20 mouse cellular contexts compared by ENCODE assay signal in the genomic region with DNA sequence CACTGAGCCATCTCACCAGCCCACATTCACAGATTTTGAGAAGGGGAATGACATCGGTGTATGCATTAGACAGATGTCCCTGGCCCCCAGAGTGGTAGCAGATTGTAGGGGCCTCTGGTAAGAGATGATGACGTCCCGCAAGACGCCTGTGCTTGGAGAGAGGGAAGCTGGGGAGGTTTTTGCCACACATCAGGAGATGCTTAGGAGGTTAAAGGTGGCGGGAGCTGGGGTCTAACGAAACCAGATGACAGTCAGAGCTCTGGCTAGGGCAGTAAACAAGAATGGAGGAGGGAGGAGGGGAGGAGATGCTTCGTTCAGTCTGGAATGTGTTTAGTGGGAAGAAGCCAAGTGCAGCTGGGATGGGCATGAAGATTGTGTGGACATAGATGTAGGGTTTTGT. TPM values are rescaled to one million over a fixed set of nuclear protein-coding genes. Genes with fewer than 3 reads are reported as not detected.
A peak's percentile ranks its signal among the peaks of the same experiment; 100 is the strongest.
DNase-seq lines count a peak whose midpoint lies in the region; ATAC-seq and TF ChIP-seq lines count a peak whose summit lies in the region.
"Had no signal": no experiment of that assay in that cellular context is flagged by ENCODE, and none has a peak within 500 bp of the region (broad histone marks: within the 10 kb centered on the region; RNA-seq: fewer than 3 reads in every experiment).

No protein-coding gene starts in this region.

- no peak for TF ChIP-seq CTCF in kidney, adult 2 months (conservative IDR thresholded peaks at IDR 0.05; ENCODE audit: insufficient read depth, insufficient read length, low read depth, low read length)

- 80% methylated on average over 7 of the region's 7 CpGs for WGBS in hindbrain, embryonic 10.5 days
- WGBS in hindbrain, embryonic 12.5 days = 78% methylated on average over 7 of the region's 7 CpGs
- 83% methylated on average over 7 of the region's 7 CpGs for WGBS in kidney, adult 2 months

- no peak overlapping the region for H3K27ac ChIP-seq in hindbrain, embryonic 10.5 days
- H3K27ac ChIP-seq in hindbrain, embryonic 12.5 days = no peak overlapping the region
- H3K27ac ChIP-seq in kidney, adult 2 months (ENCODE audit: insufficient read depth, low read depth, low read length) = no peak overlapping the region
- H3K27ac ChIP-seq: embryonic facial prominence, embryonic 13.5 days; forebrain, embryonic 13.5 days; heart, embryonic 13.5 days had no signal

- H3K9ac ChIP-seq in hindbrain, embryonic 12.5 days = no peak overlapping the region
- H3K9ac ChIP-seq: embryonic facial prominence, embryonic 13.5 days; forebrain, embryonic 13.5 days; forebrain, postnatal 0 days; heart, embryonic 13.5 days had no signal

- H3K4me1 ChIP-seq in hindbrain, embryonic 10.5 days (replicated peaks) = no peaks in the 10 kb centered on the region
- H3K4me1 ChIP-seq in hindbrain, embryonic 12.5 days = no peaks in the 10 kb centered on the region
- H3K4me1 ChIP-seq in kidney, adult 2 months (ENCODE audit: control insufficient read depth, insufficient read depth, low read length) = 0 out of 2 replicates have a peak, but pooled peaks cover 8% of the 10 kb centered on the region
- H3K4me1 ChIP-seq: embryonic facial prominence, embryonic 13.5 days had no signal

- no peak overlapping the region for H3K4me3 ChIP-seq in hindbrain, embryonic 10.5 days
- H3K4me3 ChIP-seq in hindbrain, embryonic 12.5 days = no peak overlapping the region
- H3K4me3 ChIP-seq in kidney, adult 2 months (ENCODE audit: insufficient read depth, low read depth, low read length) = no peak overlapping the region
- H3K4me3 ChIP-seq: embryonic facial prominence, embryonic 13.5 days; forebrain, embryonic 13.5 days; heart, embryonic 13.5 days had no signal

- ATAC-seq in hindbrain, embryonic 12.5 days (ENCODE audit: low FRiP score) = no peak
- ATAC-seq: forebrain, embryonic 13.5 days; forebrain, postnatal 0 days; hindbrain, embryonic 16.5 days; inflammation-experienced regulatory T-cells, adult 6 months had no signal

- no peaks in the 10 kb centered on the region for H3K27me3 ChIP-seq in hindbrain, embryonic 10.5 days (ENCODE audit: insufficient read depth, poor library complexity, severe bottlenecking)
- H3K27me3 ChIP-seq in hindbrain, embryonic 12.5 days = no peaks in the 10 kb centered on the region
- H3K27me3 ChIP-seq in kidney, adult 2 months (replicated peaks; ENCODE audit: control insufficient read depth, insufficient read depth, low read length) = no peaks in the 10 kb centered on the region
- H3K27me3 ChIP-seq: embryonic facial prominence, embryonic 13.5 days; forebrain, embryonic 13.5 days; heart, embryonic 13.5 days had no signal

- no peak for TF ChIP-seq POLR2A in kidney, adult 2 months (IDR thresholded peaks at IDR 0.05; ENCODE audit: low read depth, low read length)

- H3K36me3 ChIP-seq in hindbrain, embryonic 10.5 days = peaks cover 29% of the 10 kb centered on the region
- peaks cover 7% of the 10 kb centered on the region; the same call in 1 of the 2 replicates for H3K36me3 ChIP-seq in hindbrain, embryonic 12.5 days
- H3K36me3 ChIP-seq in kidney, adult 2 months (ENCODE audit: control insufficient read depth, insufficient read depth, low read length) = no peaks in the 10 kb centered on the region

- peak; percentile 23 for DNase-seq in hindbrain, embryonic 10.5 days (ENCODE audit: low spot score)
- peak; percentile 39 for DNase-seq in embryo, embryonic 11 days
- DNase-seq in forelimb bud, embryonic 11.5 days (ENCODE audit: low read depth, low spot score) = peak; percentile 59
- DNase-seq in urinary bladder, adult 18-20 months (ENCODE audit: low spot score in 2 of 2) = no peak
- DNase-seq in kidney, adult 2 months = no peak
- DNase-seq in heart, postnatal 36 days = no peak
- DNase-seq: adrenal gland, postnatal 10 days; cerebellum, adult 11 months; cerebellum, adult 8-10 months; cerebellum, postnatal 14 days; forebrain, postnatal 0 days; gastrocnemius, postnatal 36 days; heart, adult 11 months; heart, postnatal 4 days had no signal

- intact Hi-C loops in heart, postnatal 36 days (cut with DNase I) = no loop called here

- H3K4me2 ChIP-seq in hindbrain, embryonic 12.5 days (replicated peaks) = no peak overlapping the region
- H3K4me2 ChIP-seq: embryonic facial prominence, embryonic 13.5 days; forebrain, embryonic 13.5 days; heart, embryonic 13.5 days had no signal

- H3K9me3 ChIP-seq in hindbrain, embryonic 10.5 days = no peaks in the 10 kb centered on the region
- no peaks in the 10 kb centered on the region for H3K9me3 ChIP-seq in hindbrain, embryonic 12.5 days (replicated peaks)
- H3K9me3 ChIP-seq: embryonic facial prominence, embryonic 13.5 days; forebrain, embryonic 13.5 days; heart, embryonic 13.5 days had no signal

RNA-seq across cellular contexts. Expression of a gene that starts 16.1 kb away (rescaled TPM):
- polyA plus RNA-seq in hindbrain, embryonic 10.5 days (2016; fragmentation: Nextera tagmentation; extraction: Ambion mirVana) = 166 and 178 TPM in 2 replicates
- polyA plus RNA-seq in hindbrain, embryonic 12.5 days (2016; fragmentation: Nextera tagmentation; extraction: Ambion mirVana) = 131 and 134 TPM in 2 replicates
- polyA plus RNA-seq in kidney, adult 2 months (2012; rRNA removed) = 24.6 and 25.8 TPM in 2 replicates
- total RNA-seq in heart, postnatal 36 days (2021) = 10 to 100 TPM; 24.9 to 25.1 TPM

RNA-seq across cellular contexts. Expression of a gene that starts 16.5 kb away (rescaled TPM):
- polyA plus RNA-seq in hindbrain, embryonic 10.5 days (2016; fragmentation: Nextera tagmentation; extraction: Ambion mirVana) = 37.9 and 40.8 TPM in 2 replicates
- 51.6 and 52.1 TPM in 2 replicates for polyA plus RNA-seq in hindbrain, embryonic 12.5 days (2016; fragmentation: Nextera tagmentation; extraction: Ambion mirVana)
- 46.5 and 47.3 TPM in 2 replicates for polyA plus RNA-seq in kidney, adult 2 months (2012; rRNA removed)
- 10 to 100 TPM; 73.7 to 73.9 TPM for total RNA-seq in heart, postnatal 36 days (2021)

RNA-seq across cellular contexts. Expression of a gene that starts 40.8 kb away (rescaled TPM):
- 16.4 and 19.4 TPM in 2 replicates for polyA plus RNA-seq in hindbrain, embryonic 10.5 days (2016; fragmentation: Nextera tagmentation; extraction: Ambion mirVana)
- polyA plus RNA-seq in hindbrain, embryonic 12.5 days (2016; fragmentation: Nextera tagmentation; extraction: Ambion mirVana) = 30.0 and 31.9 TPM in 2 replicates
- 121 and 131 TPM in 2 replicates for polyA plus RNA-seq in kidney, adult 2 months (2012; rRNA removed)
- 100 to 1,000 TPM; 123 to 132 TPM for total RNA-seq in heart, postnatal 36 days (2021)

Comparison
In these comparisons a context has a peak if more than half of its experiments do, and no peak if none do; other contexts are left out.
1. DNase-seq: peak in hindbrain, embryonic 10.5 days (single experiment), embryo, embryonic 11 days (single experiment) and forelimb bud, embryonic 11.5 days (single experiment); none in urinary bladder, adult 18-20 months (0 of 2), kidney, adult 2 months (single experiment) and heart, postnatal 36 days (0 of 2).